Mouse (Mus musculus) myocyte (in vitro differentiated cells): ENCODE results near the gene Olfr960. TPM values are rescaled to one million over a fixed set of nuclear protein-coding genes. Genes with fewer than 3 reads are reported as not detected.

Source experiments
- H3K27me3 ChIP-seq: one replicate; pipeline ENCODE4 v1.6.1; 2011; ENCODE audit not compliant: control insufficient read depth, insufficient read depth, insufficient read length
- H3K36me3 ChIP-seq: one replicate; pipeline ENCODE4 v1.6.1; 2011; ENCODE audit not compliant: control insufficient read depth, insufficient read depth
- H3K4me2 ChIP-seq: one replicate; pipeline ENCODE4 v1.6.1; 2011; ENCODE audit warnings: low read depth, control low read depth
- H3K4me3 ChIP-seq: one replicate; pipeline ENCODE4 v1.5.1; 2011; ENCODE audit warnings: mild to moderate bottlenecking, control low read depth, moderate library complexity
- H3K79me2 ChIP-seq: one replicate; pipeline ENCODE4 v1.6.1; 2011; ENCODE audit not compliant: control insufficient read depth, insufficient read depth
- H3ac ChIP-seq: one replicate; pipeline ENCODE4 v1.6.1; 2011; ENCODE audit not compliant: control insufficient read depth, insufficient read length
- CEBPB ChIP-seq: IDR thresholded peaks from 2 replicates; pipeline ENCODE4 v1.6.1; 2011; ENCODE audit warnings: mild to moderate bottlenecking, moderate library complexity; ENCODE audit not compliant: poor library complexity, insufficient read depth, severe bottlenecking
- E2F4 ChIP-seq: IDR thresholded peaks from one replicate; pipeline ENCODE4 v1.6.1; 2011; ENCODE audit warnings: mild to moderate bottlenecking, control low read depth, moderate library complexity; ENCODE audit not compliant: insufficient read depth
- MAX ChIP-seq: IDR thresholded peaks from one replicate; pipeline ENCODE4 v1.6.1; 2011; ENCODE audit warnings: low read depth, mild to moderate bottlenecking, control low read depth
- MYOD1 ChIP-seq, 3 experiments: IDR thresholded peaks; one replicate each; pipeline ENCODE4 v1.6.1; 2011; ENCODE audit warnings: control low read depth in 2 of 3, low read depth in 2 of 3, mild to moderate bottlenecking in 2 of 3, moderate library complexity in 1 of 3; ENCODE audit not compliant: insufficient read length in 2 of 3, control insufficient read depth in 1 of 3
- MYOG ChIP-seq, 3 experiments: IDR thresholded peaks; one replicate each; pipeline ENCODE4 v1.6.1; 2011; ENCODE audit warnings: control low read depth in 2 of 3, low read depth in 2 of 3, mild to moderate bottlenecking in 2 of 3; ENCODE audit not compliant: insufficient read length in 2 of 3, control insufficient read depth in 1 of 3, insufficient read depth in 1 of 3
- POLR2A ChIP-seq: IDR thresholded peaks from one replicate; pipeline ENCODE4 v1.6.1; 2011; ENCODE audit warnings: low read depth, mild to moderate bottlenecking, control low read depth, moderate library complexity; ENCODE audit not compliant: insufficient read length
- POLR2AphosphoS2 ChIP-seq: IDR thresholded peaks from one replicate; pipeline ENCODE4 v1.6.1; 2011; ENCODE audit warnings: low read depth, control low read depth; ENCODE audit not compliant: insufficient read length
- REST ChIP-seq: IDR thresholded peaks from one replicate; pipeline ENCODE4 v1.6.1; 2011; ENCODE audit warnings: mild to moderate bottlenecking, control low read depth, moderate library complexity; ENCODE audit not compliant: insufficient read depth, insufficient read length
- SRF ChIP-seq: IDR thresholded peaks from one replicate; pipeline ENCODE4 v1.6.1; 2011; ENCODE audit warnings: low read depth; ENCODE audit not compliant: control insufficient read depth, insufficient read length
- TCF12 ChIP-seq: IDR thresholded peaks from one replicate; pipeline ENCODE4 v1.6.1; 2011; ENCODE audit warnings: mild to moderate bottlenecking, control low read depth; ENCODE audit not compliant: poor library complexity, insufficient read depth, severe bottlenecking
- TCF3 ChIP-seq: IDR thresholded peaks from one replicate; pipeline ENCODE4 v1.6.1; 2011; ENCODE audit warnings: low read depth, control low read depth; ENCODE audit not compliant: insufficient read length
- USF1 ChIP-seq: IDR thresholded peaks from one replicate; pipeline ENCODE4 v1.6.1; 2011; ENCODE audit warnings: low read depth, mild to moderate bottlenecking, control low read depth, moderate library complexity
- polyA plus RNA-seq: library from polyadenylated mRNA; unstranded; fragments of >200 nt; fragmentation: generic; extraction: Trizol; gene quantifications from one replicate; pipeline ENCODE4 v1.2.1, GENCODE M21; 2012; ENCODE audit warnings: missing spikeins

Gene Olfr960
- polyA plus RNA-seq, 1 experiment, result not detected

GRCm38 (mm10) chr9:39624711-39625110 lies 3.5 kb downstream of the Olfr960 start:
- H3K36me3 ChIP-seq, result no peaks in the 10 kb centered on the region
- no peak overlapping the region for H3K4me2 ChIP-seq
- TF ChIP-seq MYOD1 (IDR thresholded peaks at IDR 0.05; ENCODE audit: control insufficient read depth in 1 of 3, insufficient read length in 2 of 3, low read depth in 2 of 3), result no peak
- no peak for TF ChIP-seq MYOG (IDR thresholded peaks at IDR 0.05; ENCODE audit: control insufficient read depth in 1 of 3, insufficient read depth in 1 of 3, insufficient read length in 2 of 3, low read depth in 2 of 3)
- TF ChIP-seq CEBPB, result no peak
- no peak for TF ChIP-seq E2F4
- no peak overlapping the region for H3K4me3 ChIP-seq
- no peaks in the 10 kb centered on the region for H3K27me3 ChIP-seq
- no peak overlapping the region for H3ac ChIP-seq
- no peaks in the 10 kb centered on the region for H3K79me2 ChIP-seq

- Histone ChIP-seq H3K79me2 (no peaks in the 10 kb centered on the region), H3ac (no peak overlapping the region), H3K36me3 (no peaks in the 10 kb centered on the region), H3K4me3 (no peak overlapping the region), H3K27me3 (no peaks in the 10 kb centered on the region), H3K4me2 (no peak overlapping the region)
- TF ChIP-seq TCF3 (no peak), SRF (no peak), MYOG (IDR thresholded peaks at IDR 0.05; ENCODE audit: control insufficient read depth in 1 of 3, insufficient read depth in 1 of 3, insufficient read length in 2 of 3, low read depth in 2 of 3) (no peak), CEBPB (no peak), E2F4 (no peak), MAX (no peak), USF1 (no peak), MYOD1 (IDR thresholded peaks at IDR 0.05; ENCODE audit: control insufficient read depth in 1 of 3, insufficient read length in 2 of 3, low read depth in 2 of 3) (no peak), POLR2AphosphoS2 (no peak), TCF12 (no peak), POLR2A (no peak), REST (no peak)
These were observed 7.9 kb downstream of the Olfr960 start for GRCm38 (mm10) chr9:39629069-39629468.

GRCm38 (mm10) chr9:39633913-39634594 lies 12.9 kb downstream of the Olfr960 start:
- Histone ChIP-seq H3K4me2 (no peak overlapping the region), H3K79me2 (no peaks in the 10 kb centered on the region), H3ac (no peak overlapping the region), H3K4me3 (no peak overlapping the region), H3K27me3 (no peaks in the 10 kb centered on the region), H3K36me3 (no peaks in the 10 kb centered on the region)
- TF ChIP-seq POLR2AphosphoS2 (no peak), REST (no peak), E2F4 (no peak), MAX (no peak), MYOG (IDR thresholded peaks at IDR 0.05; ENCODE audit: control insufficient read depth in 1 of 3, insufficient read depth in 1 of 3, insufficient read length in 2 of 3, low read depth in 2 of 3) (no peak), CEBPB (no peak), SRF (no peak), MYOD1 (IDR thresholded peaks at IDR 0.05; ENCODE audit: control insufficient read depth in 1 of 3, insufficient read length in 2 of 3, low read depth in 2 of 3) (no peak), TCF12 (no peak), POLR2A (no peak), TCF3 (no peak), USF1 (no peak)

GRCm38 (mm10) chr9:39644785-39645184 lies 23.6 kb downstream of the Olfr960 start, which contains the start of gene Olfr961:
TSS of gene Olfr961 (plus strand) at chr9:39645085.
- TF ChIP-seq MYOD1 (IDR thresholded peaks at IDR 0.05; ENCODE audit: control insufficient read depth in 1 of 3, insufficient read length in 2 of 3, low read depth in 2 of 3) (no peak), USF1 (no peak), MYOG (IDR thresholded peaks at IDR 0.05; ENCODE audit: control insufficient read depth in 1 of 3, insufficient read depth in 1 of 3, insufficient read length in 2 of 3, low read depth in 2 of 3) (no peak), MAX (no peak), POLR2AphosphoS2 (no peak), POLR2A (no peak), REST (no peak), CEBPB (no peak), E2F4 (no peak), TCF3 (no peak), SRF (no peak), TCF12 (no peak)
- no peak within 1 kb of the TSS for H3K4me2 ChIP-seq
- no peak within 1 kb of the TSS for H3K4me3 ChIP-seq
- H3K27me3 ChIP-seq, result no peaks in the 10 kb centered on the region
- no peak within 1 kb of the TSS for H3ac ChIP-seq
- no peaks in the 10 kb centered on the region for H3K36me3 ChIP-seq
- H3K79me2 ChIP-seq, result no peaks in the 10 kb centered on the region

- no peak overlapping the region for H3K4me3 ChIP-seq
- no peak for TF ChIP-seq TCF3
- no peak for TF ChIP-seq MYOD1 (IDR thresholded peaks at IDR 0.05; ENCODE audit: control insufficient read depth in 1 of 3, insufficient read length in 2 of 3, low read depth in 2 of 3)
- TF ChIP-seq MYOG (IDR thresholded peaks at IDR 0.05; ENCODE audit: control insufficient read depth in 1 of 3, insufficient read depth in 1 of 3, insufficient read length in 2 of 3, low read depth in 2 of 3), result no peak
- no peak for TF ChIP-seq POLR2A
- no peak for TF ChIP-seq SRF
- no peak for TF ChIP-seq E2F4
- no peak for TF ChIP-seq TCF12
- TF ChIP-seq MAX, result no peak
- TF ChIP-seq REST, result no peak
- no peak for TF ChIP-seq CEBPB
- no peak for TF ChIP-seq POLR2AphosphoS2
- no peak for TF ChIP-seq USF1
- H3K4me2 ChIP-seq, result no peak overlapping the region
- no peaks in the 10 kb centered on the region for H3K36me3 ChIP-seq
- no peaks in the 10 kb centered on the region for H3K79me2 ChIP-seq
- no peaks in the 10 kb centered on the region for H3K27me3 ChIP-seq
- no peak overlapping the region for H3ac ChIP-seq
These were observed 26.2 kb downstream of the Olfr960 start for GRCm38 (mm10) chr9:39647382-39647781.
